Mouse (Mus musculus) heart, embryonic 16.5 days (tissue): ENCODE measurements around the gene Ptprg. TPM values are rescaled to one million over a fixed set of nuclear protein-coding genes. Genes with fewer than 3 reads are reported as not detected.

Experiments used
- ATAC-seq: fragments of 200-750 bp; cut with Nextera tagmentation; replicated peaks from 2 replicates; pipeline ENCODE4 v1.8.0; 2017; ENCODE audit warnings: moderate number of reproducible peaks; ENCODE audit not compliant: insufficient read depth, low FRiP score; ENCODE audit errors: extremely low read depth
- H3K27ac ChIP-seq: fragments of 300-500 bp; sonication (generic); 2 replicates; pipeline ENCODE4 v1.5.1; 2014; ENCODE audit warnings: mild to moderate bottlenecking, low read length, control low read depth, moderate library complexity
- H3K27me3 ChIP-seq: fragments of 300-500 bp; sonication (generic); 2 replicates; pipeline ENCODE4 v1.6.1; 2014; ENCODE audit warnings: low read length, mixed read lengths; ENCODE audit not compliant: control insufficient read depth, insufficient read depth
- H3K36me3 ChIP-seq: fragments of 300-500 bp; sonication (generic); 2 replicates; pipeline ENCODE4 v1.6.1; 2014; ENCODE audit not compliant: control insufficient read depth, insufficient read depth
- H3K4me1 ChIP-seq: fragments of 300-500 bp; sonication (generic); 2 replicates; pipeline ENCODE4 v1.6.1; 2014; ENCODE audit warnings: low read length, mixed read lengths; ENCODE audit not compliant: control insufficient read depth, insufficient read depth
- H3K4me2 ChIP-seq: fragments of 300-500 bp; sonication (generic); 2 replicates; pipeline ENCODE4 v1.6.1; 2014; ENCODE audit warnings: low read depth, mild to moderate bottlenecking, control low read depth, low read length
- H3K4me3 ChIP-seq: fragments of 300-500 bp; sonication (generic); 2 replicates; pipeline ENCODE4 v1.5.1; 2014; ENCODE audit warnings: mild to moderate bottlenecking, control low read depth, low read length
- H3K9ac ChIP-seq: fragments of 300-500 bp; sonication (generic); 2 replicates; pipeline ENCODE4 v1.6.1; 2014; ENCODE audit warnings: low read length, control low read depth
- H3K9me3 ChIP-seq: fragments of 300-500 bp; sonication (generic); replicated peaks from 2 replicates; pipeline ENCODE4 v1.6.1; 2016; ENCODE audit warnings: low read length; ENCODE audit not compliant: control insufficient read depth
- WGBS: fragments of 180-500 bp; shearing (Covaris S2); extraction: QIAGEN DNeasy Blood & Tissue Kit; methylation state at CpG from one replicate; pipeline ENCODE4 v1.1.7; 2014; 5-methylcytosine and 5-hydroxymethylcytosine counted together
- polyA plus RNA-seq: library from polyadenylated mRNA; unstranded; fragments of >200 nt; fragmentation: Nextera tagmentation; extraction: Ambion mirVana; gene quantifications from 2 replicates; pipeline ENCODE4 v1.2.1, GENCODE M21; 2015

Gene Ptprg
- polyA plus RNA-seq, 1 experiment from 2014 or later: 13.4 TPM

DNA sequence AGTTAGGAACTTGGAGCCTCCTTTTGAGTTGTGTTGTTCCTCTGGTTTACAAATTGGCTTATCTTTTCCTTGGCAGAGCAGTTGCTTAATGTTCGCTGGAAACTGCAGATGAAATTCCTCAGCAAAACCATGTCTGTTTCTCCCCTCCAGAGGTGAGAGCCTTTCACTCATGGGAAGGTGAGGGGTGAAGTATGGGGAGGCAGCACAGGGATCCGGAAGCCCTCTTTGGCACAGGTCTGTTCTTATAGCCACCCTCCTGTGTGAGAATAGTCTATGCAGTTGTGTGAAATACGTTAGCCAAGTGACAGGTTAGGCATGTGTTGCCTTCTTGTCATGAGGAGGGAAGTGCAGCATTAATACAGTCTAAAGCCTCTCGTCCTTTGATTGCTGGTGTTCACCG, 330.7 kb downstream of the Ptprg start:
- Histone ChIP-seq H3K9me3 (no peaks in the 10 kb centered on the region), H3K27ac (peak overlapping the region; percentile 99), H3K4me2 (peak overlapping the region; percentile 58), H3K4me1 (peaks cover 41% of the 10 kb centered on the region), H3K4me3 (no peak overlapping the region), H3K9ac (peak overlapping the region; percentile 52), H3K27me3 (no peaks in the 10 kb centered on the region), H3K36me3 (no peaks in the 10 kb centered on the region)
- WGBS: 39% methylated on average over 5 of the region's 5 CpGs
- 0 out of 2 replicates have a peak, but pooled peaks have one; percentile 12 for ATAC-seq

DNA sequence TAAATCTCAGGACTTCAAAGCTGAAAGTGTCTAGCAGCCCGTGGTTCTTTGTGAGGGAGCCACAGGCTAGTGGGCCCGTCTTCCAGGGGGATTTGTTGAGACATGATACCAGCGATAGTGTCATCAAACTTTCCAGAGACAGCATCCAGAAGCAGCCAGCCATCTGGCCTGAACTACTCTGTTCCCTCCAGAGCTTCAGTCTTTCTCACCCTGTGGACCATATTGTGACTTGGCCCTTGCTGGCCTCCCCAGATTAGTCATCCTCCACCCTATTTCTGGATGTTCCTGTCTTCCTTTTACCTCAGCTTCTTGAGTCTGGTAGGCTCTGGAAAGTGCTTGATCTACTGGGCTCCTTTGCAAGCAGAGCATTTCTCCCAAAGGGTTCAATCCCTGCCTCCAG, 333.1 kb downstream of the Ptprg start:
- Histone ChIP-seq H3K9ac (no peak overlapping the region), H3K4me1 (peaks cover 29% of the 10 kb centered on the region), H3K27me3 (no peaks in the 10 kb centered on the region), H3K36me3 (no peaks in the 10 kb centered on the region), H3K4me2 (no peak overlapping the region), H3K9me3 (no peaks in the 10 kb centered on the region), H3K27ac (no peak overlapping the region), H3K4me3 (no peak overlapping the region)
- 70% methylated on average over 3 of the region's 3 CpGs for WGBS
- ATAC-seq: no peak

DNA sequence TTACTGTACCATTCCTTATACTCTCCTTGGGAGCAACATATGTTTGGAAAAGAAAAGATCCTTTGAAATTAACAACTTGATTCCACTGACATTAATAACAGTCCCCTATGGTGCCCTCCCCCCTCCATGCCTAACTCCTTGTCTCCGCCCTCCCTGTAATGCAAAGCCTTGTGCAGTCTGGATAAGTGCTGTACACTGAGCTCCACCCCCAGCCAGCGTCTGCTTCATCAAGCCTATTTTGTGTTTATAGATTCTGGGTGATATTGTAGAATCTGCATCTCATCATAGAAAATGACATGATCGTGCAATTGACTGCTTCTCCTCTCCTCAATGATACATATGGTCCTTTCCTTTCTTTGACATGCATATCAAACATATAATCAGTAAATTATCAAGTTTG, 337.6 kb downstream of the Ptprg start:
- WGBS: 78% methylated on average over 3 of the region's 3 CpGs
- no peak for ATAC-seq
- no peak overlapping the region for H3K27ac ChIP-seq
- H3K27me3 ChIP-seq: no peaks in the 10 kb centered on the region
- H3K9me3 ChIP-seq: no peaks in the 10 kb centered on the region
- no peak overlapping the region for H3K9ac ChIP-seq
- no peak overlapping the region for H3K4me3 ChIP-seq
- H3K4me1 ChIP-seq: peaks cover 6% of the 10 kb centered on the region
- H3K36me3 ChIP-seq: no peaks in the 10 kb centered on the region
- H3K4me2 ChIP-seq: no peak overlapping the region

DNA sequence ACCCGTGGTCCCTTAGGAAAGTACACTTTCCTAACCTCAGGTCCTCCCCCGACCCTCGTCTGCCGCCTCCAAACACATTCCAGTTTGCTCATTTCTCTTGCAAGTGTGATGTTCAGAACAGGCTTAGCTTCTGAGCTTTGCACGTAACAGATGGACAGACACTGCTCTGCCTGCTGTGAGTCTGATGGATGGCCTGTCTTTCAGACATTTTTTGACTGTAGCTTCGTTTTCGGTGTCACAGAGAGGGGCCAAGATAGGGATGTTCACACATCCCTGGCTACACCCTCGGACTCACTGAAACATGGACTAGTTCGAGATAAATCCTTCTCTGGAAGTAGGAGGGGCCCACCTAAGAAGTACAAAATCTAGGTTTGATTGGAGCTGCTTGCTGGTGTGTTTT, 339.3 kb downstream of the Ptprg start:
- H3K4me1 ChIP-seq: peaks cover 6% of the 10 kb centered on the region
- H3K9ac ChIP-seq: no peak overlapping the region
- H3K27ac ChIP-seq: no peak overlapping the region
- H3K4me3 ChIP-seq: no peak overlapping the region
- no peaks in the 10 kb centered on the region for H3K27me3 ChIP-seq
- no peak for ATAC-seq
- no peaks in the 10 kb centered on the region for H3K36me3 ChIP-seq
- no peaks in the 10 kb centered on the region for H3K9me3 ChIP-seq
- WGBS: 37% methylated on average over 9 of the region's 9 CpGs
- no peak overlapping the region for H3K4me2 ChIP-seq

DNA sequence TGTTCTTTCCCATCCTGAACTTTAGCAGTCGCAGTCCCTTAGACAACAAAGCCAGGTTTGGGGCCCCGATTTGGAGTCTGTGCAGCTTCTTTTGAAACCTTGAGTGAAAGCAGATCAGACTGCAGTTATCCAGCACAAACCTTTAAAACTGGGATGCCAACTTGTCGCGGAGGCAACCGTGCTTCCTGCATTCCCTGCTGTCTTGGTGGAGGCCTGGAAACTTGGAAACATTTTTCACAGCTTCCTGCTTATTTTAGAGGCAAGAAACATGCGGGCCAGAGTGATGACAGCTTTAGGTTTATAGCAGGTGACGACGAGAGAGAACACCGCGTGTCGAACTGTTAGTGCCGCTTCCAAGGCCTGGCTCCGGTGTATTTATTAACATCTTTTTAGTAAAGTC, 342.2 kb downstream of the Ptprg start:
- Histone ChIP-seq H3K9ac (no peak overlapping the region), H3K4me2 (no peak overlapping the region), H3K36me3 (no peaks in the 10 kb centered on the region), H3K4me1 (peaks cover 6% of the 10 kb centered on the region), H3K9me3 (no peaks in the 10 kb centered on the region), H3K27me3 (no peaks in the 10 kb centered on the region), H3K4me3 (no peak overlapping the region), H3K27ac (no peak overlapping the region)
- 34% methylated on average over 13 of the region's 13 CpGs for WGBS
- ATAC-seq: no peak

DNA sequence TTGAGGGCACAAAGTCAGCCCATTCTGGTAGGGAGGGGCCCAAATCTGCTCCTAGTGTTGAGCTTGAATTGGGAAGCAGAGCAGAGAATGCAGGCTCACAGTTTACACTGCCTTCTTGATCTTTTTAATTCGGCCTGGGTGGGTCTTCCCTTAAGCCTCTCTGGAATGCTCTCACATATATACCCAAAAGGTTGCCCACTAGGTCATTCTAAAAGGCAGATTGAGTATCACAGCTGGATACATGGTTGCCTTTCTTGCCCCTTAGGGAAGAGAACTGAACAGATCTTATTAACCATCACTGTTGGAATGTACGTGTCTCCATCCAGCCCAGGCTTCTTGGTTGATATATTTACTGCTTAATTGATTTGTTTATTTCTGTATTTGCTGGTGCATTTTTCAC, 349.5 kb downstream of the Ptprg start:
- no peak overlapping the region for H3K4me3 ChIP-seq
- no peak for ATAC-seq
- no peaks in the 10 kb centered on the region for H3K4me1 ChIP-seq
- H3K36me3 ChIP-seq: no peaks in the 10 kb centered on the region
- no peak overlapping the region for H3K9ac ChIP-seq
- H3K9me3 ChIP-seq: peaks cover 3% of the 10 kb centered on the region; the same call in 1 of the 2 replicates
- no peak overlapping the region for H3K27ac ChIP-seq
- H3K27me3 ChIP-seq: no peaks in the 10 kb centered on the region
- WGBS: 66% methylated on average over 2 of the region's 2 CpGs
- no peak overlapping the region for H3K4me2 ChIP-seq

DNA sequence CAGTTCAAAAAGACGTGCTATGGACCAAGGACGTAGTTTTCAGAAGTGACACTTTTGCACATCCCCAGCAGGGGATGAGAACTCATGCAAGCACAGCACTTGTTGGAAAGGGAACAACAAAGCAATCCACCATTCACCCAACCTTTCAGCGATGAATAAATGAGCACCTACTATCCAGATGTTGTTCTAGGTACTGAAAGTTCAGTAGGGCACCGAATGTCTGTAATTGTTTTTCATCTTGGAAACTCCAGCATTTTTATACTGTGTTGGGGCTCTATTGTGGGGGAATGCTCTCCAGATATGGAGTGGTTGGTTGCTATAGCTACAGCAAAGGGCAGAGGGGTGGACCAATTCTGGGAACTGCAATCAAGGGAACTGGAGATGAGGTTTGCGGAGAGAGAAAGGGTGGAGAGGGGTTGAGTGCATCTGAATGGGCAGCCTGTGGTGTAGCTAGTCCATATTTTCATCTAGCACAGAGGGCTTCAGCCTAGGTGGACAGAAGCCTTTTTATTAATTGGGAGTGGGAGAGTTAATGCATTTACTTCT, 352.9 kb downstream of the Ptprg start:
- Histone ChIP-seq H3K9me3 (peaks cover 3% of the 10 kb centered on the region; the same call in 1 of the 2 replicates), H3K9ac (no peak overlapping the region), H3K4me2 (no peak overlapping the region), H3K4me1 (no peaks in the 10 kb centered on the region), H3K4me3 (no peak overlapping the region), H3K27ac (no peak overlapping the region), H3K27me3 (no peaks in the 10 kb centered on the region), H3K36me3 (no peaks in the 10 kb centered on the region)
- ATAC-seq: no peak
- WGBS: 85% methylated on average over 5 of the region's 5 CpGs

DNA sequence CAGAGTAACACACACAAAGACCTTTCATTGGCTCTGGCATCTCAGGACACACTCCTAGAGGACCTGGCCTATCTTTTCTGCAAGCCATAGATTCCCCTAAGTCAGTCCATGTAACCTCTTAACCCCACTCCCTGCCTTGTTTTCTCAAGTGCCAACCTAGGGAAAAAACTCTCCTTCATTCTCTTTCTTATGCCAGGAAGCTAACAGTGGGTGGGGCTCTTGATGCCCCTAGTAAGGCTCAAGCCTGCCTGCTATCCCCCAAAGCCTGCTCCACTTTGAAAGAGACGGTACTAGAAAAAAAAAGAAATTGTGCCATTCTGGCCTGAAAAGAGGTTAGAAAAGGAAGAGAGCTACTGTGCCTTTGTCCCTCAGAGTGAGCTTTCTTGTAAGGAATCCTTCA, 358.9 kb downstream of the Ptprg start:
- no peaks in the 10 kb centered on the region for H3K27me3 ChIP-seq
- H3K9ac ChIP-seq: no peak overlapping the region
- no peak overlapping the region for H3K4me2 ChIP-seq
- H3K9me3 ChIP-seq: no peaks in the 10 kb centered on the region
- no peaks in the 10 kb centered on the region for H3K36me3 ChIP-seq
- H3K27ac ChIP-seq: no peak overlapping the region
- no peaks in the 10 kb centered on the region for H3K4me1 ChIP-seq
- ATAC-seq: no peak
- H3K4me3 ChIP-seq: no peak overlapping the region
- WGBS: 88% methylated on average over 1 of the region's 1 CpGs

DNA sequence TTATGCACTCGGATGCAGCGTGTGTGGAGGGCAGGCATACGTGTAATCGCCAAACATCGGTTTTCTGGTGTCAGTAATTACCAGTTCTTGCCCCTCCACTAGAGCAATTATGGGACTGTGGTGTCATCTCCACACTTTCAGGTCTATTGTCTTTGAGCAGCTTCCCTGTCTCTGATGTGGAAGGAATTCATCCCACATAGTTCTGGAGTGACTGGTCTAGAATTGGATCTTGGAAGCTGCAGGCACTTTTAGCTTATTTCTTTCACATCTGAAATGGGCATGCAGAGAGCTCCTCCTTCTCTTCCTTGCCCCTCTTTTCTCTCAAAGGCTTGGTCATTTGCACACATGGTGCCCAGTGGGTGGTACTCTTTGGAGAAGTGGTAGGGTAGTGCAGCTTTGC, 363.9 kb downstream of the Ptprg start:
- H3K4me3 ChIP-seq: no peak overlapping the region
- H3K36me3 ChIP-seq: no peaks in the 10 kb centered on the region
- H3K27ac ChIP-seq: no peak overlapping the region
- 88% methylated on average over 5 of the region's 5 CpGs for WGBS
- H3K9ac ChIP-seq: no peak overlapping the region
- H3K4me2 ChIP-seq: no peak overlapping the region
- H3K27me3 ChIP-seq: no peaks in the 10 kb centered on the region
- no peaks in the 10 kb centered on the region for H3K9me3 ChIP-seq
- no peak for ATAC-seq
- H3K4me1 ChIP-seq: no peaks in the 10 kb centered on the region
